In genomic region chr8:83995973-83996372, GRCm38 (mm10) we compare ENCODE assay signal across 8 mouse cellular contexts. TPM values are rescaled to one million over a fixed set of nuclear protein-coding genes. Genes with fewer than 3 reads are reported as not detected.
DNase-seq lines count a peak whose midpoint lies in the region; ATAC-seq and TF ChIP-seq lines count a peak whose summit lies in the region.

No protein-coding gene starts in this region.

- peaks cover 50% of the 10 kb centered on the region for H3K36me3 ChIP-seq in limb, embryonic 14.5 days (ENCODE audit: control insufficient read depth, insufficient read depth, low read length)

- H3K9me3 ChIP-seq in limb, embryonic 14.5 days (ENCODE audit: control insufficient read depth, low read length) = no peaks in the 10 kb centered on the region

- TF ChIP-seq POLR2A in limb, embryonic 14.5 days (IDR thresholded peaks at IDR 0.05; ENCODE audit: borderline replicate concordance, extremely low read depth, insufficient read depth, insufficient read length) = no peak

- peak overlapping the region; percentile 83 for H3K4me3 ChIP-seq in limb, embryonic 14.5 days (replicated peaks; ENCODE audit: low read length)

- ATAC-seq in limb, embryonic 14.5 days (ENCODE audit: low FRiP score, low read depth) = no peak

- peak overlapping the region; percentile 97; the same call in 1 of the 2 replicates for H3K27ac ChIP-seq in limb, embryonic 14.5 days (replicated peaks; ENCODE audit: low read depth, low read length)

- peak; percentile 8 for DNase-seq in embryo, embryonic 10 days (ENCODE audit: low spot score)
- no peak for DNase-seq in embryo, embryonic 10.5 days (ENCODE audit: low spot score)
- DNase-seq in thymus, postnatal 4 days = peak; percentile 30
- DNase-seq in thymus, adult 18-20 months = no peak
- DNase-seq in limb, embryonic 14.5 days (ENCODE audit: low spot score) = no peak
- no peak for DNase-seq in frontal cortex, postnatal 36 days (ENCODE audit: low spot score in 2 of 2)
- DNase-seq in gastrocnemius, postnatal 25 days = no peak
- DNase-seq in spleen, postnatal 14 days (ENCODE audit: low spot score in 2 of 2) = no peak

- H3K27me3 ChIP-seq in limb, embryonic 14.5 days (ENCODE audit: control insufficient read depth, insufficient read depth, low read length) = no peaks in the 10 kb centered on the region

- no peak overlapping the region for H3K9ac ChIP-seq in limb, embryonic 14.5 days (ENCODE audit: low read depth, low read length, severe bottlenecking)

- WGBS in limb, embryonic 14.5 days = 13% methylated on average over 12 of the region's 12 CpGs

- peak overlapping the region; percentile 86 for H3K4me2 ChIP-seq in limb, embryonic 14.5 days (replicated peaks; ENCODE audit: low read depth, low read length, severe bottlenecking)

- peaks cover 14% of the 10 kb centered on the region for H3K4me1 ChIP-seq in limb, embryonic 14.5 days (ENCODE audit: control insufficient read depth, insufficient read depth, low read length)

RNA-seq across cellular contexts. Expression of gene Samd1, which starts 1.5 kb away (rescaled TPM):
- polyA plus RNA-seq in limb, embryonic 14.5 days (2012; rRNA removed) = 99.8 and 111 TPM in 2 replicates
- 17.2 and 17.4 TPM in 2 replicates for polyA plus RNA-seq in limb, embryonic 14.5 days (2014; fragmentation: Nextera tagmentation; extraction: Ambion mirVana)
- 10 to 100 TPM; 15.6 to 16.7 TPM for total RNA-seq in gastrocnemius, postnatal 25 days (2021)

RNA-seq across cellular contexts. Expression of gene 1700067K01Rik, which starts 5.3 kb away (rescaled TPM):
- polyA plus RNA-seq in limb, embryonic 14.5 days (2012; rRNA removed) = 0.72 and 0.73 TPM in 2 replicates
- 1.6 and 2.3 TPM in 2 replicates for polyA plus RNA-seq in limb, embryonic 14.5 days (2014; fragmentation: Nextera tagmentation; extraction: Ambion mirVana)
- total RNA-seq in gastrocnemius, postnatal 25 days (2021) = under 1 TPM; 0.33 to 0.35 TPM

RNA-seq across cellular contexts. Expression of gene 2210011C24Rik, which starts 16.0 kb away (rescaled TPM):
- 0.35 and 1.1 TPM in 2 replicates for polyA plus RNA-seq in limb, embryonic 14.5 days (2012; rRNA removed)
- polyA plus RNA-seq in limb, embryonic 14.5 days (2014; fragmentation: Nextera tagmentation; extraction: Ambion mirVana) = 0.44 and 2.0 TPM in 2 replicates
- 1 to 10 TPM; 3.3 to 5.9 TPM for total RNA-seq in gastrocnemius, postnatal 25 days (2021)

RNA-seq across cellular contexts. Expression of gene Prkaca, which starts 23.2 kb away (rescaled TPM):
- 132 and 141 TPM in 2 replicates for polyA plus RNA-seq in limb, embryonic 14.5 days (2012; rRNA removed)
- polyA plus RNA-seq in limb, embryonic 14.5 days (2014; fragmentation: Nextera tagmentation; extraction: Ambion mirVana) = 151 and 158 TPM in 2 replicates
- 100 to 1,000 TPM; 163 to 177 TPM for total RNA-seq in gastrocnemius, postnatal 25 days (2021)

RNA-seq across cellular contexts. Expression of gene Palm3, which starts 25.3 kb away (rescaled TPM):
- polyA plus RNA-seq in limb, embryonic 14.5 days (2012; rRNA removed) = 4.5 and 8.6 TPM in 2 replicates
- 3.0 and 4.6 TPM in 2 replicates for polyA plus RNA-seq in limb, embryonic 14.5 days (2014; fragmentation: Nextera tagmentation; extraction: Ambion mirVana)
- total RNA-seq in gastrocnemius, postnatal 25 days (2021) = under 1 TPM; 0.26 to 0.32 TPM

Comparison
In these comparisons a context has a peak if more than half of its experiments do, and no peak if none do; other contexts are left out.
1. DNase-seq: peak in embryo, embryonic 10 days (single experiment) and thymus, postnatal 4 days (single experiment); none in embryo, embryonic 10.5 days (single experiment), thymus, adult 18-20 months (0 of 2), limb, embryonic 14.5 days (single experiment), frontal cortex, postnatal 36 days (0 of 2), gastrocnemius, postnatal 25 days (single experiment) and spleen, postnatal 14 days (0 of 2).